Mouse (Mus musculus) hindbrain, embryonic 11.5 days (tissue): Measurements from ENCODE around the gene Zfp595. TPM values are rescaled to one million over a fixed set of nuclear protein-coding genes. Genes with fewer than 3 reads are reported as not detected.
"Not testable (repeated sequence)": the region's sequence is repeated elsewhere in the genome, so short reads cannot be mapped to it uniquely, and the experiment has no call there.

Experiments used
- ATAC-seq: fragments of 200-750 bp; cut with Nextera tagmentation; 2 replicates; pipeline ENCODE4 v1.8.0; 2017; ENCODE audit warnings: mild to moderate bottlenecking, moderate TSS enrichment, moderate library complexity; ENCODE audit not compliant: low FRiP score
- DNase-seq: peaks from one replicate; pipeline ENCODE4 v3.0.0-alpha.2; 2015; ENCODE audit warnings: low spot score
- H3K27ac ChIP-seq: fragments of 300-500 bp; sonication (generic); 2 replicates; pipeline ENCODE4 v1.5.1; 2014; ENCODE audit warnings: mild to moderate bottlenecking, low read depth, low read length
- H3K27me3 ChIP-seq: fragments of 300-500 bp; sonication (generic); 2 replicates; pipeline ENCODE4 v1.6.1; 2014; ENCODE audit warnings: mild to moderate bottlenecking, low read length, moderate library complexity, mixed read lengths; ENCODE audit not compliant: control insufficient read depth, insufficient read depth
- H3K36me3 ChIP-seq: fragments of 300-500 bp; sonication (generic); 2 replicates; pipeline ENCODE4 v1.6.1; 2014; ENCODE audit warnings: mild to moderate bottlenecking, low read length, moderate library complexity, mixed read lengths; ENCODE audit not compliant: control insufficient read depth, insufficient read depth
- H3K4me1 ChIP-seq: fragments of 300-500 bp; sonication (generic); replicated peaks from 2 replicates; pipeline ENCODE4 v1.6.1; 2014; ENCODE audit warnings: low read length, mixed read lengths; ENCODE audit not compliant: control insufficient read depth, insufficient read depth
- H3K4me2 ChIP-seq: fragments of 300-500 bp; sonication (generic); replicated peaks from 2 replicates; pipeline ENCODE4 v1.6.1; 2014; ENCODE audit warnings: mild to moderate bottlenecking, low read depth, low read length
- H3K4me3 ChIP-seq: fragments of 300-500 bp; sonication (generic); 2 replicates; pipeline ENCODE4 v1.5.1; 2014; ENCODE audit warnings: low read depth, low read length
- H3K9ac ChIP-seq: fragments of 300-500 bp; sonication (generic); 2 replicates; pipeline ENCODE4 v1.6.1; 2014; ENCODE audit warnings: low read depth, low read length
- H3K9me3 ChIP-seq: fragments of 300-500 bp; sonication (generic); 2 replicates; pipeline ENCODE4 v1.6.1; 2016; ENCODE audit warnings: low read length; ENCODE audit not compliant: control insufficient read depth
- WGBS: fragments of 180-500 bp; shearing (Covaris S2); extraction: QIAGEN DNeasy Blood & Tissue Kit; methylation state at CpG from one replicate; pipeline ENCODE4 v1.1.7; 2014; 5-methylcytosine and 5-hydroxymethylcytosine counted together
- polyA plus RNA-seq: library from polyadenylated mRNA; unstranded; fragments of >200 nt; fragmentation: Nextera tagmentation; extraction: Ambion mirVana; gene quantifications from 2 replicates; pipeline ENCODE4 v1.2.1, GENCODE M21; 2014

Gene Zfp595
- polyA plus RNA-seq, 1 experiment from 2014 or later: 1.7 TPM

- H3K4me2 ChIP-seq: peak within 1 kb of the TSS; percentile 72
- H3K9me3 ChIP-seq: no peaks in the 10 kb centered on the region
- no peaks in the 10 kb centered on the region for H3K4me1 ChIP-seq
- H3K36me3 ChIP-seq: no peaks in the 10 kb centered on the region
- WGBS: 14% methylated on average over 16 of the region's 16 CpGs
- H3K27me3 ChIP-seq: no peaks in the 10 kb centered on the region
- DNase-seq: peak; percentile 92
- H3K9ac ChIP-seq: peak within 1 kb of the TSS; percentile 62
- H3K27ac ChIP-seq: no peak within 1 kb of the TSS
- ATAC-seq: peak; percentile 100
- peak within 1 kb of the TSS; percentile 47 for H3K4me3 ChIP-seq
Observed at GRCm38 (mm10) chr13:67305822-67306672, 26.3 kb downstream of the Zfp595 start, which contains the start of gene Zfp457. Gene Zfp457, minus strand, starts transcription at chr13:67306485.

- WGBS: 51% methylated on average over 7 of the region's 7 CpGs
- Histone ChIP-seq H3K36me3 (no peaks in the 10 kb centered on the region), H3K9ac (no peak within 1 kb of the TSS), H3K4me2 (no peak within 1 kb of the TSS), H3K9me3 (no peaks in the 10 kb centered on the region), H3K4me3 (no peak within 1 kb of the TSS), H3K27me3 (no peaks in the 10 kb centered on the region), H3K27ac (no peak within 1 kb of the TSS), H3K4me1 (no peaks in the 10 kb centered on the region)
- ATAC-seq (no peak), DNase-seq (peak; percentile 3)
Observed at GRCm38 (mm10) chr13:67278314-67278713, 54.1 kb downstream of the Zfp595 start, which contains the start of gene Zfp458. Gene Zfp458, minus strand, starts transcription at chr13:67278466.

GRCm38 (mm10) chr13:67269383-67270065 lies 62.8 kb downstream of the Zfp595 start:
- not testable (repeated sequence) for H3K9me3 ChIP-seq, H3K27ac ChIP-seq, DNase-seq, H3K4me1 ChIP-seq, H3K27me3 ChIP-seq, H3K36me3 ChIP-seq
- Histone ChIP-seq H3K9ac (peak overlapping the region; percentile 57; the same call in 1 of the 2 replicates), H3K4me2 (peak overlapping the region; percentile 54), H3K4me3 (peak overlapping the region; percentile 58)
- peak; percentile 61 for ATAC-seq
- WGBS: 49% methylated on average over 8 of the region's 9 CpGs

- Histone ChIP-seq H3K9ac (peak overlapping the region; percentile 57), H3K4me1 (no peaks in the 10 kb centered on the region), H3K27ac (no peak overlapping the region), H3K4me3 (peak overlapping the region; percentile 58), H3K9me3 (no peaks in the 10 kb centered on the region; the same call in 1 of the 2 replicates), H3K36me3 (no peaks in the 10 kb centered on the region), H3K4me2 (peak overlapping the region; percentile 54), H3K27me3 (no peaks in the 10 kb centered on the region)
- 9% methylated on average over 18 of the region's 18 CpGs for WGBS
- ATAC-seq (peak; percentile 99), DNase-seq (peak; percentile 81)
Observed at GRCm38 (mm10) chr13:67268568-67269369, 63.6 kb downstream of the Zfp595 start.

Other genes starting within 250 kb of the Zfp595 start
- gene Zfp708, start 234.6 kb downstream of the Zfp595 start, polyA plus RNA-seq: 9.2 and 9.6 TPM in 2 replicates
- 1.9 and 3.3 TPM in 2 replicates for gene Gm28557, start 224.0 kb downstream of the Zfp595 start, polyA plus RNA-seq
- gene Rslcan18, start 216.3 kb downstream of the Zfp595 start, polyA plus RNA-seq: 0.14 and 0.26 TPM in 2 replicates
- 1.7 and 3.3 TPM in 2 replicates for gene Zfp759, start 210.9 kb downstream of the Zfp595 start, polyA plus RNA-seq
- gene Rsl1, start 159.4 kb downstream of the Zfp595 start, polyA plus RNA-seq: 4.5 and 5.4 TPM in 2 replicates
- 0.86 and 1.2 TPM in 2 replicates for gene Zfp455, start 138.1 kb downstream of the Zfp595 start, polyA plus RNA-seq
- gene Zfp458, start 54.1 kb downstream of the Zfp595 start, polyA plus RNA-seq: 2.9 and 4.0 TPM in 2 replicates
- 0.43 and 0.56 TPM in 2 replicates for gene Zfp457, start 26.1 kb downstream of the Zfp595 start, polyA plus RNA-seq
- gene Gm28044, start 28.0 kb upstream of the Zfp595 start, polyA plus RNA-seq: not detected in 2 replicates
- 0.75 and 1.2 TPM in 2 replicates for gene Zfp953, start 28.0 kb upstream of the Zfp595 start, polyA plus RNA-seq
- gene Gm28041, start 43.2 kb upstream of the Zfp595 start, polyA plus RNA-seq: 0.25 TPM in 1 of 2 replicates, not detected in the other
- 1.1 and 1.2 TPM in 2 replicates for gene Zfp456, start 43.2 kb upstream of the Zfp595 start, polyA plus RNA-seq
- gene Zfp429, start 67.2 kb upstream of the Zfp595 start, polyA plus RNA-seq: 3.2 and 4.3 TPM in 2 replicates
- gene Zfp459, start 88.8 kb upstream of the Zfp595 start, polyA plus RNA-seq: 0.70 and 1.4 TPM in 2 replicates
- gene Zfp874a, start 119.1 kb upstream of the Zfp595 start, polyA plus RNA-seq: 7.5 TPM in 2 replicates
- 1.3 and 1.4 TPM in 2 replicates for gene Zfp874b, start 151.7 kb upstream of the Zfp595 start, polyA plus RNA-seq
- 15.4 and 15.6 TPM in 2 replicates for gene Zfp58, start 168.0 kb upstream of the Zfp595 start, polyA plus RNA-seq
- 0.23 TPM in 1 of 2 replicates, not detected in the other for gene Gm26965, start 193.6 kb upstream of the Zfp595 start, polyA plus RNA-seq
- gene Zfp87, start 193.6 kb upstream of the Zfp595 start, polyA plus RNA-seq: 34.9 and 39.7 TPM in 2 replicates
- gene Zfp748, start 221.3 kb upstream of the Zfp595 start, polyA plus RNA-seq: 19.5 and 21.8 TPM in 2 replicates